Mouse (Mus musculus) mouse trophoblast stem cell (cell line): ENCODE data around the gene Ptch1.

Source experiments
- in situ Hi-C, 2 experiments: fragments of 300-500 bp; cut with MseI, MboI; formaldehyde crosslinking; loops; 2 replicates in 1 of 2; 3 replicates in 1 of 2; pipeline ENCODE4 v1.15.1; 2025

Ptch1 gene

DNA sequence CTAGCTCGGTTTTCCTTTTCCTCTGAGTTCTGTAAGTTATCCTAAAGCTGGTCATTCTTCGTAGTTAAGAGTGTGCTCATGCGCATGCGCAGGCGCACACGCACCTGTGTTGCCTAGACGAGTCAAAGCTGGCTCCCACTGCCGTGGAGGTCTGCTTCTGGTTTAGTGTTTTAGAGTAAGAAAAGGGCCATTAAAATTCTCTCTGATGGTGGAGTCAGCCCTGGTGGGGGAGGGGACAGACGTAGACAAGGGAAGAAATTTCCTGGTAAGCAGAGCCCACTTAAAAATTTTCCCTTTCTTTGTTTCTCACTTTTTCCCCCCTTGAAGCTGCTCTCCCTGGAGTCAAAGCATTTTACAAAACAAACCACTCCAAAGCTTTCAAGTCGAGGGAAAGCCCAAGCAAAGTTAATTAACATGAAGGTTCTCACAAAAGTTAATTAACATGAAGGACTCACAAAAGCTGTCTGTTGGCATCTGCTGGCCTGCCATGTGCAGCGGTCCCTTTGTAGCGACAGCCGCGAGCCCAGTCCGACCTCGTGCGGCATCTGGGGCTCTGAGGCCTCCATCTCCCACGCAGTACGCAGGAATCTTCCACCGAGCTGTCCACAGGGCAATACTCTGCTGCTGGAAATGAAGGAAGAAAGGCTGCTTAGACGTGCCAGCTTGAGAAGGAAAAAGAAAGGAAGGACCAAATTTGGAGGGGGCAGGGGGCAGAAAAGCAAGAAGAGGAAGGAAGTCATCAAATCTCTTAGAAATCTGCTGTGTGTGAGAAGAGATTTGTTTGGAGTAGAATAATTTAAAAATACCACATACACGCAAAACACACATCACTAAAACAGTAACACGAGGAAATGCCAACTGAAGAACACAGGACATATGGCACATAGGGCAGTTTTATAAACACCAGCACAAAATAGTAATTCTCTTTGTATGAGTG, 76.5 kb downstream of the Ptch1 start, which contains the start of gene Fancc:
Fancc (minus strand) TSS at position 633 of the 937 bp plus-strand sequence.
- in situ Hi-C loops = no loop called here

DNA sequence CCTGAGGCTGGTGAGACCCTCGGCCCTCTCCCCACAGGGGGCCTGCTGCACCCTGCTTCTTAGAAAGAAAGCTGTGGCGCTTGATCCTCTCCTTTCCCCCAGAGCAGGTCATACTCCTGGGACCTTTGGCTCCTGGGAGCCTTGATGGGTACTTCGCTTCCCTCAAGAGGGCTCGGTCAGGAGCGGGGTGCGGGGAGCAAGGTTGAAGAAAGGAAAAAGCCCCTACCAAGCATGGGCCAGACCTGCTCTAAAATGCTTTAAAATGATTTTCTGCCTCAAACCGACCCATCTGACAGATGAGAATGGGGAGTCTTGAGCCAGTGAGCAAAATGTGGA, 85.7 kb downstream of the Ptch1 start:
- in situ Hi-C loops = no loop called here

DNA sequence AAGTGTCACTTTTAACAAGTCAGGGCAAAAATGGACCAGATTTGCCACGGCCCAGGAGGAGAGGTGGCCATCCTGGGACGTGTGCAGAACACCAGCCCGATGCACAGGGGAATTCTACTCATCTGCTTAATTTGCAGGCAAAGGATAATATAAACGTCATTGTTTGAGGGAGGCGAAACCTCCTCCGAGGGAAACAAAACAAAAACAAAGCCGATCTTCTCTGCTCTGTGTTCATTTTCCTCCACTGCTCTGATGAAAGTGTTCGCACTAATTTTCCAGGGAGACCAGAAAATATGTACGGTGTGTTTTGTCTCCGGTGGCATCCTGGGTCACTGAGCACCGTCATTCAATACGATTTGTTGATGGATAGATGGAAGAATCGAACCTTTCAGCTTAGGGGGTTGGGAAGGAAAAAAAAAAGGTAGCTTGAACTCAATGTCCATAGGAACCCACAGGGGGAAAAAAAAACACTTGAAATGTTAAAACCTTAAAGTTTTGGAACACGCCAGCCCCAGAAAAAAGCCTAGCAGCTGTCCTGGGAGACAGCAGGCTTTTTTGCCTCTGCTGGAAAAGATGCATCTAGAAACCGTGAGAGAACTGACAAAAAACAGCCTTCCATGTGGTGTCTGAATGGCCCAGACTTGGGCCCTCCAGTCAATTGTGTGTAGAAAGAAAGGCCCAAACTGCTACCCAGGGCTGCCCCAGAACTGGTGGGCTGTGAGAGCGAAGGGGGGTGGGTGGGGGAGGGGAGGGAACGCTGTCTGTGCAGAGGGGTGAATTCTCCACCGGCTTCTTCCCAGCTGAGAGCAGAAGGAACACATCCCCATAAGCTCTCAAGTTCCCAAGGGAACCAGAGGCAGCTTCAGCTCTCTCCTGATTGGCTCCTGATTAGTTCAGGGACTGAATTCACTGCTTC, 86.3 kb downstream of the Ptch1 start:
- in situ Hi-C loops = no loop called here

DNA sequence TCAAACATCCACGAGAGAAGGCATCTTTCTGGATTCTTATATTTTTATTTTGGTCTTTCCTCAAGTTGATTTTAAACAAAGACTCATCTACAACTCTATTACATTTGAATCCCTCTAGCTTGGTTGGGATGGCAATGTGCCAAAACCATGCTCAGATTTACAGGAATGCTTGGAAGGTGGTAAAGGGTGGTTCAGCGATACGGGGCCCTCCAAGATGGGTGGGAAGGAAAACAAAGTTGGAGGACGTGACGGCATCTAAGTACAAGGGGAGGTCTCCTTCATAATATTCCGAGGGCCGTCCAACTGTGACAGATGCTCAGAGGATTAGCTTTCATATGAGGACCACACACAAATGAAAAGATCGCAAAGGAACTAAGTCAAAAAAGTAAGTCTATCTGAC, 98.0 kb downstream of the Ptch1 start:
- in situ Hi-C loops = no loop called here
